Mouse (Mus musculus) cerebral cortex, adult 2 months (tissue): ENCODE data around the gene Vps33a.

ENCODE experiments used
- WGBS: fragments of 180-500 bp; shearing (Covaris S2); methylation state at CpG from one replicate; pipeline ENCODE4 v1.1.7; 2018; 5-methylcytosine and 5-hydroxymethylcytosine counted together

Gene Vps33a

GRCm38 (mm10) chr5:123524393-123524750 lies 48.5 kb downstream of the Vps33a start:
- under 1% methylated on average over 23 of the region's 27 CpGs for WGBS

GRCm38 (mm10) chr5:123523692-123524392 lies 49.0 kb downstream of the Vps33a start, which contains the start of gene Diablo:
Diablo (minus strand) TSS chr5:123524176.
- under 1% methylated on average over 82 of the region's 82 CpGs for WGBS

GRCm38 (mm10) chr5:123522166-123522565 lies 50.7 kb downstream of the Vps33a start:
- 83% methylated on average over 1 of the region's 1 CpGs for WGBS

GRCm38 (mm10) chr5:123521621-123522020 lies 51.2 kb downstream of the Vps33a start:
- 80% methylated on average over 1 of the region's 1 CpGs for WGBS

- WGBS, result 88% methylated on average over 9 of the region's 9 CpGs
Observed at GRCm38 (mm10) chr5:123520666-123521065, 52.2 kb downstream of the Vps33a start.

GRCm38 (mm10) chr5:123514871-123515270 lies 58.0 kb downstream of the Vps33a start:
- 77% methylated on average over 5 of the region's 5 CpGs for WGBS

- 79% methylated on average over 3 of the region's 3 CpGs for WGBS
Observed at GRCm38 (mm10) chr5:123512102-123512501, 60.7 kb downstream of the Vps33a start.

GRCm38 (mm10) chr5:123511426-123511825 lies 61.4 kb downstream of the Vps33a start:
- 49% methylated on average over 3 of the region's 3 CpGs for whole genome bisulfite sequencing

- 95% methylated on average over 5 of the region's 5 CpGs for WGBS
Observed at GRCm38 (mm10) chr5:123510160-123510559, 62.7 kb downstream of the Vps33a start, which contains the start of gene B3gnt4. B3gnt4 (plus strand) TSS chr5:123510460.

GRCm38 (mm10) chr5:123508921-123509320 lies 63.9 kb downstream of the Vps33a start:
- 8% methylated on average over 12 of the region's 12 CpGs for WGBS

- WGBS, result under 1% methylated on average over 58 of the region's 59 CpGs
Observed at GRCm38 (mm10) chr5:123507936-123508723, 64.7 kb downstream of the Vps33a start.

- 76% methylated on average over 4 of the region's 4 CpGs for WGBS
Observed at GRCm38 (mm10) chr5:123501973-123502372, 70.9 kb downstream of the Vps33a start.

GRCm38 (mm10) chr5:123499717-123500116 lies 73.1 kb downstream of the Vps33a start:
- WGBS, result 38% methylated on average over 4 of the region's 4 CpGs

- WGBS, result 70% methylated on average over 9 of the region's 9 CpGs
Observed at GRCm38 (mm10) chr5:123489935-123490334, 82.9 kb downstream of the Vps33a start.

GRCm38 (mm10) chr5:123489112-123489785 lies 83.6 kb downstream of the Vps33a start, which contains the start of the genes Lrrc43 and Il31:
Lrrc43 (plus strand) TSS chr5:123489305.
Il31 (minus strand) TSS chr5:123489489.
- WGBS, result 5% methylated on average over 25 of the region's 25 CpGs

GRCm38 (mm10) chr5:123487659-123488395 lies 85.0 kb downstream of the Vps33a start:
- WGBS, result 89% methylated on average over 11 of the region's 11 CpGs
